In genomic region chr12:110667466-110668077, GRCm38 (mm10) we compare ENCODE assay signal across 15 mouse cellular contexts. TPM values are rescaled to one million over a fixed set of nuclear protein-coding genes. Genes with fewer than 3 reads are reported as not detected.
DNase-seq lines count a peak whose midpoint lies in the region; ATAC-seq and TF ChIP-seq lines count a peak whose summit lies in the region.
"Had no signal": no experiment of that assay in that cellular context is flagged by ENCODE, and none has a peak within 500 bp of the region (broad histone marks: within the 10 kb centered on the region; RNA-seq: fewer than 3 reads in every experiment).

No protein-coding gene starts in this region.

- no peak overlapping the region for H3K4me2 ChIP-seq in kidney, embryonic 14.5 days (replicated peaks; ENCODE audit: low read depth, low read length)
- no peak overlapping the region for H3K4me2 ChIP-seq in hindbrain, embryonic 13.5 days
- H3K4me2 ChIP-seq: liver, embryonic 13.5 days; neural tube, embryonic 12.5 days had no signal

- no peak for TF ChIP-seq POLR2A in brain, embryonic 14.5 days (IDR thresholded peaks at IDR 0.05; ENCODE audit: borderline replicate concordance, extremely low read depth, insufficient read depth, insufficient read length, poor library complexity, severe bottlenecking)

- H3K9me3 ChIP-seq in kidney, embryonic 14.5 days (ENCODE audit: control insufficient read depth, low read length) = no peaks in the 10 kb centered on the region
- no peaks in the 10 kb centered on the region for H3K9me3 ChIP-seq in hindbrain, embryonic 13.5 days
- H3K9me3 ChIP-seq: liver, embryonic 13.5 days; neural tube, embryonic 12.5 days had no signal

- peaks cover 70% of the 10 kb centered on the region for H3K36me3 ChIP-seq in kidney, embryonic 14.5 days (ENCODE audit: control insufficient read depth, insufficient read depth, low read length)
- peaks cover 84% of the 10 kb centered on the region for H3K36me3 ChIP-seq in hindbrain, embryonic 13.5 days

- WGBS in kidney, embryonic 14.5 days = 87% methylated on average over 13 of the region's 13 CpGs
- 91% methylated on average over 13 of the region's 13 CpGs for WGBS in hindbrain, embryonic 13.5 days

- no peaks in the 10 kb centered on the region for H3K4me1 ChIP-seq in kidney, embryonic 14.5 days (ENCODE audit: control insufficient read depth, insufficient read depth, low read length)
- no peaks in the 10 kb centered on the region for H3K4me1 ChIP-seq in hindbrain, embryonic 13.5 days (replicated peaks)
- H3K4me1 ChIP-seq: liver, embryonic 13.5 days; neural tube, embryonic 12.5 days had no signal

- ATAC-seq in kidney, embryonic 14.5 days (ENCODE audit: low FRiP score, low TSS enrichment) = no peak
- no peak for ATAC-seq in frontal cortex, adult (ENCODE audit: low TSS enrichment)
- no peak for ATAC-seq in hindbrain, embryonic 13.5 days (ENCODE audit: low FRiP score)
- ATAC-seq: hindbrain, embryonic 16.5 days had no signal

- H3K4me3 ChIP-seq in kidney, embryonic 14.5 days (ENCODE audit: low read length) = no peak overlapping the region
- H3K4me3 ChIP-seq in hindbrain, embryonic 13.5 days = no peak overlapping the region
- H3K4me3 ChIP-seq: liver, embryonic 13.5 days; neural tube, embryonic 12.5 days had no signal

- TF ChIP-seq CTCF in brain, embryonic 14.5 days (IDR thresholded peaks at IDR 0.05; ENCODE audit: borderline replicate concordance, extremely low read depth, insufficient read depth, insufficient read length) = 0 out of 2 replicates have a peak, but pooled peaks have one; percentile 2

- no peak overlapping the region for H3K27ac ChIP-seq in kidney, embryonic 14.5 days (ENCODE audit: low read depth, low read length)
- H3K27ac ChIP-seq in hindbrain, embryonic 13.5 days = no peak overlapping the region
- H3K27ac ChIP-seq: liver, embryonic 13.5 days; neural tube, embryonic 12.5 days had no signal

- peak; percentile 92 for DNase-seq in heart, adult 11 months
- DNase-seq in heart, adult 9 months (ENCODE audit: low spot score in 2 of 2) = no peak
- DNase-seq in kidney, adult 18-20 months = peak; percentile 21
- peak; percentile 32 for DNase-seq in 3T3-L1 (ENCODE audit: low read depth, low spot score)
- DNase-seq in brain, embryonic 14.5 days (ENCODE audit: low read depth) = no peak
- DNase-seq: cerebellum, adult 9-10 months; liver, embryonic 13.5 days; thymus, postnatal 36 days had no signal

- no peaks in the 10 kb centered on the region for H3K27me3 ChIP-seq in kidney, embryonic 14.5 days (ENCODE audit: control insufficient read depth, insufficient read depth, low read length)
- no peaks in the 10 kb centered on the region for H3K27me3 ChIP-seq in hindbrain, embryonic 13.5 days
- H3K27me3 ChIP-seq: liver, embryonic 13.5 days; neural tube, embryonic 12.5 days had no signal

- H3K9ac ChIP-seq in kidney, embryonic 14.5 days (ENCODE audit: low read depth, low read length) = no peak overlapping the region
- H3K9ac ChIP-seq in hindbrain, embryonic 13.5 days = no peak overlapping the region
- H3K9ac ChIP-seq: liver, embryonic 13.5 days; neural tube, embryonic 12.5 days had no signal

RNA-seq across cellular contexts. Expression of gene 1700001K19Rik, which starts 14.8 kb away (rescaled TPM):
- not detected in 2 replicates for polyA plus RNA-seq in kidney, embryonic 14.5 days (2014; fragmentation: Nextera tagmentation; extraction: Ambion mirVana)
- polyA plus RNA-seq in brain, embryonic 14.5 days (2012; rRNA removed) = not detected in 2 replicates
- 0.35 and 0.40 TPM in 2 replicates for polyA plus RNA-seq in hindbrain, embryonic 13.5 days (2015; fragmentation: Nextera tagmentation; extraction: Ambion mirVana)
- polyA plus RNA-seq: liver, embryonic 13.5 days; midbrain, postnatal 0 days; neural tube, embryonic 12.5 days; stomach, embryonic 14.5 days had no signal

RNA-seq across cellular contexts. Expression of gene Hsp90aa1, which starts 35.0 kb away (rescaled TPM):
- polyA plus RNA-seq in kidney, embryonic 14.5 days (2014; fragmentation: Nextera tagmentation; extraction: Ambion mirVana) = 1,092 and 1,386 TPM in 2 replicates
- polyA plus RNA-seq in brain, embryonic 14.5 days (2012; rRNA removed) = 436 and 488 TPM in 2 replicates
- polyA plus RNA-seq in hindbrain, embryonic 13.5 days (2015; fragmentation: Nextera tagmentation; extraction: Ambion mirVana) = 1,449 and 1,487 TPM in 2 replicates

Comparison
In these comparisons a context has a peak if more than half of its experiments do, and no peak if none do; other contexts are left out.
1. DNase-seq: peak in heart, adult 11 months (single experiment), kidney, adult 18-20 months (single experiment) and 3T3-L1 (single experiment); none in heart, adult 9 months (0 of 2) and brain, embryonic 14.5 days (single experiment).